Mouse (Mus musculus): ENCODE measurements around the gene Zfp287. TPM values are rescaled to one million over a fixed set of nuclear protein-coding genes. Genes with fewer than 3 reads are reported as not detected.
"Not testable (repeated sequence)": the region's sequence is repeated elsewhere in the genome, so short reads cannot be mapped to it uniquely, and the experiment has no call there.

Gene Zfp287
- 1 to 10 TPM; 2.3 to 3.4 TPM for total RNA-seq (2021)
- long read RNA-seq, experiment 1, partial matches to known transcripts = 0 of 1 reads
- long read RNA-seq, experiment 1, other reads (novel, unspliced or antisense) = 1 of 1 reads
- long read RNA-seq, experiment 2, partial matches to known transcripts = 0 of 1 reads
- long read RNA-seq, experiment 2, other reads (novel, unspliced or antisense) = 1 of 1 reads

GRCm38 (mm10) chr11:62731311-62732021, at the start of gene Zfp287:
TSS of gene Zfp287 (minus strand) at chr11:62731905.
- DNase-seq = peak; percentile 81

- no peak for DNase-seq
These were observed 44.8 kb upstream of the Zfp287 start for GRCm38 (mm10) chr11:62776510-62776909.

GRCm38 (mm10) chr11:62760755-62761457, 29.2 kb upstream of the Zfp287 start:
- DNase-seq = no peak

- no peak for DNase-seq
These were observed 26.8 kb upstream of the Zfp287 start for GRCm38 (mm10) chr11:62758491-62758890.

- no peak for DNase-seq
These were observed 26.2 kb upstream of the Zfp287 start for GRCm38 (mm10) chr11:62757906-62758305.

GRCm38 (mm10) chr11:62757143-62757507, 25.4 kb upstream of the Zfp287 start:
- no peak for DNase-seq

- DNase-seq = peak; percentile 97
These were observed 24.9 kb upstream of the Zfp287 start for GRCm38 (mm10) chr11:62756456-62757142.

GRCm38 (mm10) chr11:62752780-62753179, 21.1 kb upstream of the Zfp287 start, which contains the start of gene Gm10428:
TSS of gene Gm10428 (plus strand) at chr11:62753100.
- DNase-seq = no peak

GRCm38 (mm10) chr11:62752191-62752590, 20.5 kb upstream of the Zfp287 start:
- DNase-seq = no peak

GRCm38 (mm10) chr11:62749445-62749844, 17.7 kb upstream of the Zfp287 start:
- DNase-seq = not testable (repeated sequence)

- no peak for DNase-seq
These were observed 16.4 kb upstream of the Zfp287 start for GRCm38 (mm10) chr11:62748062-62748461.

- no peak for DNase-seq
These were observed 15.5 kb upstream of the Zfp287 start for GRCm38 (mm10) chr11:62747227-62747626.

- DNase-seq = peak; percentile 60
These were observed 14.4 kb upstream of the Zfp287 start for GRCm38 (mm10) chr11:62746001-62746533.

- DNase-seq = peak; percentile 65
These were observed 12.4 kb upstream of the Zfp287 start for GRCm38 (mm10) chr11:62744103-62744502.

GRCm38 (mm10) chr11:62742261-62742957, 10.7 kb upstream of the Zfp287 start:
- no peak for DNase-seq

GRCm38 (mm10) chr11:62741186-62741585, 9.5 kb upstream of the Zfp287 start:
- no peak for DNase-seq

- no peak for DNase-seq
These were observed 960 bp upstream of the Zfp287 start for GRCm38 (mm10) chr11:62732665-62733064.

- no peak for DNase-seq
These were observed 300 bp upstream of the Zfp287 start for GRCm38 (mm10) chr11:62732022-62732387.

- no peak for DNase-seq
These were observed 3.4 kb downstream of the Zfp287 start for GRCm38 (mm10) chr11:62728276-62728675.

GRCm38 (mm10) chr11:62710657-62711056, 21.0 kb downstream of the Zfp287 start:
- no peak for DNase-seq

GRCm38 (mm10) chr11:62708252-62708651, 23.5 kb downstream of the Zfp287 start:
- DNase-seq = no peak

GRCm38 (mm10) chr11:62706141-62706540, 25.6 kb downstream of the Zfp287 start:
- no peak for DNase-seq

All from gastrocnemius, postnatal 10 days (tissue).